Mouse (Mus musculus) MEL-GATA-1-ER (cell line): ENCODE data around the gene Arl2bp.
A peak's percentile ranks its signal among the peaks of the same experiment; 100 is the strongest.

Experiments used
- DNase-seq: peaks from one replicate; pipeline ENCODE4 v3.0.0-alpha.2; 2012; ENCODE audit warnings: low read depth; ENCODE audit errors: extremely low read depth

Arl2bp gene

DNA sequence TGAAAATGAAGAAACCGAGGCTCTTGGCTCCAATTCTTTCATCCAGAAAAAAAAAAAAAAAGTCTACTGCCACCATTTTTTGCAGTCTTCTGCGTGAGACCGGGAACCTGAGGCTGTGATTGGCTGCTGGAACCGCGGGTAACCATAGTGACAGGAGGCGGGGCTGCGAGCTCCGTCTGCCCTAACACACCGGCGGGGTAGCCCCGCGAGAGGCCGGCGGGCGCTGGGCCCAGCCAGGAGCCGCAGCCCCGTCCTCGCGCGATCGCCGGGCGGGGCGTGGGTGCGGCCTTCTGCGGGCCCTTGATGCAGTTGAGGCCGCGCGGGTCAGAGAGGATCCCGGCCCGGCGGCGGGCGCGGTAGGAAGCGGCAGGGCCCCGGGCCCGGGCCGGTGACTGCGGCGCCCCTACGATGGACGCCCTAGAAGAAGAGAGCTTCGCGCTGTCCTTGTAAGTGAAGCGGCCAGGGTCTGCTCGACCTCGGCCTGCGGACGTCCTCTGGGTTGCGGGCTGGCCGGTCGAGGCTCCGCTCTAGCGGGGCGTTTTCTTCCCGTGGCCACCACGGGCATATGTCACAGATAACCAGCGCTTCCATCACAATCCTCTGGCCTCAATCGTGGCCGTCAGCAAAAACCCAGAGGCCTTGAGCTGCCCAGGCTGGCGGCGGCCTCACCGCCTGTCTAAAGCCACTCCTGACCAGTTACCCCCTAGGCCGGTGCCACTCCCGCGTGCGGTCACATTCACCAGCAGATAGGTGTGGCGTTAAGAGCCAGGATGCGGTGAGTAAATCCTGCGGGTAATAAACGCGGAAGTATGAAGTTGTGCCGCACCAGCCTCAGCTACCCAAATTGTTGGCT lies at the start of gene Arl2bp:
TSS of gene Arl2bp (plus strand) at position 145 of the 853 bp plus-strand sequence.
- DNase-seq = peak; percentile 83

DNA sequence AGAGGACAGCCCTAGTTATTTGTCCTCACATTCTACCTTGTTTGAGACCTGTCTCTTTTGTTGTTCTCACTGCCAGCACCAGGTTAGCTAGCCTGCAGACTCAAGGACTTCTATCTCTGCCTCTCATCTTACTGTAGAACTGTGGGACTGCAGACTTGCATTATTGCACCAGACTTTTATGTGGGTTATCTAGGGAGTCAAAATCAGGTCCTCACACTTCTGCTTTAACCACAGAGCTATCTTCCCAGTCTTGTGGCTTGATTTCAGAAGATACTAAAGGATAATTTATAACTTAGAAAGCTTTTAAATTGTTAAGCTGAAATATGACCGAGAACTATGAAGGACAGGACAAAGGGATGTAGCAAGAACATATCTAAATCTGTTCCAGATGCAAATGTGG lies 41.5 kb upstream of the Arl2bp start:
- DNase-seq = no peak

DNA sequence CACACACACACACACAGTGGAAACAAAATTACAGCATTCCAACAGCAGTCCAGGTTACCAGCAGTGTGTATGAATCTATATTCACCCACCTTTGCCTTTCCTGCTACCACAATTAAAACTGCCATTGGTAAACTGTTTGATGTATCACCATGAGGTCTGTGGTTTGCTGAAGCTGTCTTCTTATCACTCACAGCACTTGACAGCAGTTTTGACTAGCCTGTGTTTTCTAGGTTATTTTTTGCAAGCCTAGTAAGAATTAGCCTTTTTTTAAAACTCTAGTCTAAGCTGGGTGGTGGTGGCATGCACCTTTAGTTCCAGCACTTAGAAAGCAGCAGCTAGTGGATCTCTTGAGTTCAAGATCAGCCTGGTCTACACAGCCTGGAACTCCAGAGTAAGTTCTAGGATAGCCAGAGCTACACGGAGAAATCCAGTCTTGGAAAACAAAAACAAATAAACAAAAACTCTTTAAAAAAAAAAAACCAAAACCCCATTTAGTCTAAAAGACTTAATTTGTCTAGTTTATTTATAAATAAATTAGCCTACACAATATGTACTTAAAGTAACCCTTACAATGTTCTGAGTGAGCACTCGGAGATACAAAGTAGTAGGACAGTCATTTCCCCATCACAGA lies 32.7 kb upstream of the Arl2bp start:
- peak; percentile 60 for DNase-seq

DNA sequence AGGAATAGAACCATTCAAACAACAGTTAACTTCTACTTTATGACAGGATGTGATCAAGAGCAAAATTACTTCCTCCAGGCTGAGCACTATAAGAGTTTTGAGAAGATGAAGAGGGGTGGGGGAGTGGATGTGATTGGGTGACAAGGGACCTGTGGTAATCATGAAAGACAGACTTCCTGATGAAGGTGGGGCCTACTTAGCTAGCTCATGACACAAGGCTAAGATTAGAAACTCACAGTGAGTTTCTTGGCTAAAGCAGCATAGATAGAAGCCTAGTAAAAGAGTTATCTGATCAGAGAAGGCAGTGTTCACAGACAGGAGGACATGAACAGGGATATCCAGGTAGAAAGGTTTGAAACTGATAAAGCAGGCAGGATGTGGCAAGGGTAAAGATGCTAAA lies 32.2 kb upstream of the Arl2bp start:
- peak; percentile 98 for DNase-seq

DNA sequence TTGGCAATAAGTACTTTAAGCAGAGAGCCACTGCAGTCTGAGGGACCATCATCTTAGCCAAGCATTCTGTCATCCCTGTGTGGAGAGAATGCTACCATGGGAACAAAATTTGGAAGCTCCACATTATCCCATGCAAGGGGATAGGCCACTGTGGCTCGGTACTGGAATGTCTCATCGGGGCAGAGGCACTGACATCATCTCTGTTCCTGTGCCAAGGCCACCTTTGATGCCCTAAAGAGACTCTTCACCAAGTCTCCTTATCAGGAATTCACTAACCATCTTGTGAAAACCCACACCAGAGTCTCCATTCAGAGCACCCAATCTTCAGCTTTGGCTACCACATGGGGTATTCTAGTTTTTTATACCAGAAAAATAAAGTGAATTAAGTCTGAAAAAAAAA lies 25.2 kb upstream of the Arl2bp start:
- no peak for DNase-seq

DNA sequence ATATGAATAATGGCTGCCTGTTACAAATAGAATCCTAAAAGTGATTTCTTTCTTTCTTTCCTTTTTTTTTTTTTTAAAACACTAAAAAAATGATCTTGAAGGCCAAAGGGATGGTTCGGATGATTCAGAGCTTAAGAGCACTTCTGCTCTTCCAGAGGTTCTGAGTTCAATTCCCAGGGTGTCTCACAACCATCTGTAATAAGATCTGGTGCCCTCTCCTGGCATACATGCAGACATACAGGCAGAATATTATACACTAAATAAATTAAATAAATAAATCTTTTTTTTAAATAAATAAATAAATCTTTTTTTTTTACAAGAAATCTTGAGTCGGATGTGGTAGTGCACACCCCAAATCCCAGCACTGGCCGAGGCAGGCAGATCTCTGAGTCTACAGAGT lies 24.5 kb upstream of the Arl2bp start:
- DNase-seq = no peak

DNA sequence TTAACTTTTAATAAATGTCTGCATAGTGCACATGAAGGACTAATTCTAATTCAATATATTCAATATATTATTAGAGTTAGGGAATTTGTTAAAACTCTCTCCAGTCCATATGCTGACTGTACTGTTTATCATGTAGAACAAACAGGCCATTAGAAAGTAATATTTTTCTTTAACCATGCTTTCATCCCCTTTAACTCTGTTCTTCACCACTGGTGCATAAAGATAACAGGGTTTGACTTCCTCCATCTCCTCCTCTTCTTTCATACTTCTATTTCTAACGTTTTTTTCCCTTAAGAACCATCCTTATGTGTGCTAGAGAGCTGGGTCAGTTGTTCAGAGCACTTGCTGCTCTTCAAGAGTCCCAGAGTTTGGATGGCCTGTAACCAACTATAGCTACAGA lies 21.2 kb upstream of the Arl2bp start:
- peak; percentile 56 for DNase-seq

DNA sequence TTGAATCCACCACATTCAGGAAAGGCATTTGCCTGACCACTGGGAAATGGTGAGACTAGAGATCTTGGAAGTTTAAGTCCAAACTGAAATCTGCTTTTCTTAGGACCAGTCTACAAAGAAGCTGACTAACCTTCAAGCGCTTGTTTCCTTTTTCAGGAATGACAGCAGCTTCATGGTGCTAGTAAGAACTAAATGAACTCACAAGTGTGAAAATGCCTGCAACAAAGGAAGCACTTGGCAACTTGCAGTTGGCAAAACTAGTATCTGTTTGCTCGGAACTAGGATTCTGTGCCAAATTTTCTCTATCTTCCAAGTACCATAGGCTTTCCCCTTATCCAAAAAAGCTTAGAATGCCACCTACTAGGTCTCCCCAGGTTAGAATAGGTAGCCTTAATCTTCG lies 20.2 kb upstream of the Arl2bp start:
- no peak for DNase-seq

DNA sequence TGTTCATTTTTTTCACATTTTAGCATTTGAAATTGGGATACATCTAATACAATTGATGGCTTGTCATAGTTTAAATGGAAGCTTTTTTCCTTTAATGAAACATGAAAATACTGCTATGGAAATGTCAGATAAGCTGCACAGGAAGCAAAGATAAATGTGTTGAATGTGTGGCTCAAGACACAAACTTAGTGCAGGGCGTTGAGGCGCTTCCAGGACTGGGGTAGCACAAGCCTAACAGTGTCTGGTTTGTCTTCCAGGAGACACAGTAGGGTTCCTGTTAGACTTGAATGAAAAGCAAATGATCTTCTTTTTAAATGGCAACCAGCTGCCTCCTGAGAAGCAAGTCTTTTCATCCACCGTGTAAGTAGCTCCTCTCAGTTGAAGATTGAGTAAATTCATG lies 16.9 kb upstream of the Arl2bp start:
- no peak for DNase-seq

DNA sequence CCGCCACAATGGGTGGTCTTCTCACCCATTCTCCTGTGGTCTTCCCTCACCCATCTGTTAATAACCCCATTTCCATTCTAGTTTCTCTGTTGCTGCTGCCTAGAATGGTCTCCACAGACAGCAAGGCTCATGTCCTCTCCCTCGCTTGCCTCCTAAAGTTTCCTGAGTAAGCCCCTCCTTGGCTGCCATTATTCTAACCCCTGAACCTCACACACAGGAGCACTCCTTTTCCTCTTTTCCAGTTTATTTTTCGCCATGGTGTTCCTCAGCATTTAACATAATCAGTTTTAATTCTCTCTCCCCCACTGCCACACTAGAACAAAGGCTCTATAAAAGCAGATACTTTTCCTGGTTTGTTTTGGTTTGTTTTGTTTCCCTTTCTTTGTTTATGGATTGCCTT lies 13.4 kb upstream of the Arl2bp start:
- no peak for DNase-seq

DNA sequence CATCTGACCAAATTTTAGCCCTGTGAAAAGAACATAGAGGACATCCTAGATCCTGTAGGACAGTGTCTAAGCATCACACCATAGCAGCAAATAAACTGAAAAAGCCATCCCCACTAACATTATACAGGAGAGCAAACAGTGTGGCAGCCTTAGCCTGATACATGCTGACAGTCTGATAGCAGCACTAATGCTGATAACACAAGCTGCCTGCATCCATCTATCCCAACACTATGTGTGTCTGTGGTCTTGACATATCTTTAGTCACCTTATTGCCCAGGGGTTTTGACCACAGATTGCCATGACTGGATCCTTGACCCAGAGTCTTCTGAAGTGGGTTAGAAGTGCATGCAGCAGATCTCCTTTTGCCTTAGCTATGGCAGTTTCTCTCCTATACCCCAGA lies 11.4 kb upstream of the Arl2bp start:
- no peak for DNase-seq

DNA sequence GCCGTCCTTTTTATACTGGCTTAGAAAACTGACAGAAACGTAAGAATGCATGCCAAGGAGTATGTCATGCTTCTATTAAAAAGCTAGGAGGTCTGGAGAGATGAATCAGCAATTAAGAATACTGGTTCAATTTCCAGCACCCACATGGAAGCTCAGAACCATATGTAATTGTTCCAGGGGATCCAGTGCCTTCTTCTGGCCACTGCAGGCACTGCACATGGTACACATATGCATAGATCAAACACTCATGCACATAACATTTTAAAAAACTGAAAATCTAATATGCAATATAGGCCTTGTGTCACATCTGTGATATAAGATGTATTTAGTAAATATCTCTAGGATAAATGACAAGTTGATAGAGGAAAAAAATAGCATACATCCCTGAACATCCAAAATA lies 8.4 kb upstream of the Arl2bp start:
- DNase-seq = no peak

DNA sequence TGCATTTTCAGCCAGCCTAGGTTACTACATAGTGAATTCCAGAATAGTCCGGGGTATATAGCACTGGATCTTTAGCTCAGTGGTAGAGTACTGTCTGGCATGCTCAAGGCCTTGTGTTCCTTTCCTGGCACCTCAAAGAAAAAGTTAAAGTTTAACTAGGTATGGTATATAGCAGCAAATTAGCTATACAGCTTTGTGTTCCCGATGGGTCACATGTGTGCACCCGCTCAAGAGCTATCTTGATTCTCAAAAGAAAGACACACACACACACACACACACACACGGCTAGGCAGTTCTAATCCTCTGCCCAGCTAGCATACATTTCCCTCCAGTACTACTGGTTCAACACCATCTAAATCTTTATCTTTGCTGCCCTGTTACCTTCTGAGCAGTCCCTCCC lies 6.0 kb upstream of the Arl2bp start:
- DNase-seq = no peak

DNA sequence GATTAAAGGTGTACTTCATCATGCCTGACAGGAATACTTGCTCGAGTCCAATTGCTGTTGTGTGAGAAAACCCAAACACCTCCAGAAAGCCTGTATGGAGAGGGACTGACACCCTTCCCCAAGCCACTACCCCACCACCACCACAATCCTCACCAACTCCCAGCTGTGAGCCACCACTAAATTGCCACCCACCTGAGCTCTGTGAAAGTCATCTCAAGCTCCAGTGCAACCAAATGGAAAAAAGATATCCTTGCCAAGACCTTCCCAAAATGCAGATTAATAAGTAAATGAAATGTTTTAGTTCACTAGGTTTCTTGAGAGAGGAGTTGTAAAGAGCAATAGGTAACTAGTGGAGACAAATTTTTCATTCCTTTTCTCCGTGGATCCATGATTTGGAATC lies 1.7 kb upstream of the Arl2bp start:
- no peak for DNase-seq

DNA sequence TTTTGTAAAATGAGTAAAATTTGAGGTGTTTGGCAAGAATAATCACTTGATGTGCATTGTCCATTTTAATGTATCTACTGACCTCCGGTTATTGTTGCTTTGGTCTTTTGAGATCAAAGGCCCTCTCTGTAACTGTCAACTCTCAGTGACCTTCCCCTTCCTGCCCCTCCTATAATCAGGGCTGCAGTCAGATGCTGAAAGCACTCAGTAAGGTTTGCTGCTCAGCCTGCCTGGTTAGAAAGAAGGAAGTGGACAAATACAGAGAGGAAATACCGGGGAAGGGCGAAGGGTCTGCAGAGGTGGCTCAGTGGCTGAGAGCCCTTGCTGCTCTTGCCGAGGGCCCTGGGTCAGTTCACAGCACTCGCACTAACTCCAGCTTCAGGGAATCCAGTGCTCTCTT lies 8.0 kb downstream of the Arl2bp start:
- DNase-seq = no peak

DNA sequence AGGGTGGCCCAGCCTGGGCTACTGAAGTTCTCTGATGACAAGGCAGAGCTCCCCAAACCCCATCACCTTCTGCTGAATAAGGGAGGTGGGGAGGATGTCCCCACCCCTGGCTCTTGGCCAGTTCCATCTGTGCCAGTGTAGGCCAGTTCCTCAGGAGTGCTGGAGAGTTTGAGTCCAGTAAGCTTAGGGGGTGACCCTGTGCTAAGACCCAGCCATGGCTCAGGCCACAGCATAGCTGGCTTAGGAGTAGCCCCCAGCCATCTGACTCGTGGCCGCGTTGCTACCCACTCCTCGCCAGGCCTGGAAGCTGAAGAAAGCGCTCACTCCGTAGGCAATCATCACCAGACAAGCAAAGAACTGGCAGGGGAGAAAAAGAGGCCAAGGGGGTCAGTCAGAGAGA lies 9.5 kb downstream of the Arl2bp start:
- DNase-seq = no peak

DNA sequence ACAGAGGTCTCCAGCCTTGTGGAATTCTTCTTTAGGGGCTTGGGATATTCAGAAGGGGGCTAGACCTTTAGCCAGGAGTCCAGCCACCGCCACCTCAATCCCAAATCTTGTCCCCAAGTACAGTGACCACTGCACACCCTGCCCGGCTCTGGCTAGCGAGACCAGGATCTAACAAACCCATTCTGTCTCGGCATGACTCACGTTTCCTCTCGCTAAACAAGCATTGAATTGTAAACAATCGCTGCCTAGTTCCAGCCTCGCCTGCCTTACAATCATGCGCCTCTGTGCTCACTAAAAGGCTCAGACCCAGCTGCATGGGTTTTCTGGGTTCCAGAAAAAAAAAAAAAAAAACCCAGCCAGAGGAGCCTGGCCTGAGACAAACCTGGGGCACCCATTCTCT lies 12.2 kb downstream of the Arl2bp start:
- no peak for DNase-seq

DNA sequence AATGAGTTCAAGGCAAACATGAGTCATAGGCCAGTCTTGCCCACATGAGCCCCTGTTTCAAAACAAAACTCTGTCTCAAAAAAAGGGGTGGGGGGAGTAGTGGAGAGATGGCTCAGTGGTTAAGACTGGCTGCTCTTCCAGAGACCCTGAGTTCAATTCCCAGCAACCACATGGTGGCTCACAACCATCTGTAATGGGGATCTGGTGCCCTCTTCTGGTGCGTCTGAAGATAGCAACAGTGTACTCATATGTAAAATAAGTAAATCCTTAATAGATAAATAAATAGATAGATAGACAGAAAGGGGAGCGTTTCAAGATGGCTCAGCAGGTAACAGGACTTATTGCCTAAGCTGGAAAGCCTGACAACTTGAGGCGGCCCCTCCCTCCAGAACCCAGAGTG lies 14.0 kb downstream of the Arl2bp start:
- DNase-seq = no peak

DNA sequence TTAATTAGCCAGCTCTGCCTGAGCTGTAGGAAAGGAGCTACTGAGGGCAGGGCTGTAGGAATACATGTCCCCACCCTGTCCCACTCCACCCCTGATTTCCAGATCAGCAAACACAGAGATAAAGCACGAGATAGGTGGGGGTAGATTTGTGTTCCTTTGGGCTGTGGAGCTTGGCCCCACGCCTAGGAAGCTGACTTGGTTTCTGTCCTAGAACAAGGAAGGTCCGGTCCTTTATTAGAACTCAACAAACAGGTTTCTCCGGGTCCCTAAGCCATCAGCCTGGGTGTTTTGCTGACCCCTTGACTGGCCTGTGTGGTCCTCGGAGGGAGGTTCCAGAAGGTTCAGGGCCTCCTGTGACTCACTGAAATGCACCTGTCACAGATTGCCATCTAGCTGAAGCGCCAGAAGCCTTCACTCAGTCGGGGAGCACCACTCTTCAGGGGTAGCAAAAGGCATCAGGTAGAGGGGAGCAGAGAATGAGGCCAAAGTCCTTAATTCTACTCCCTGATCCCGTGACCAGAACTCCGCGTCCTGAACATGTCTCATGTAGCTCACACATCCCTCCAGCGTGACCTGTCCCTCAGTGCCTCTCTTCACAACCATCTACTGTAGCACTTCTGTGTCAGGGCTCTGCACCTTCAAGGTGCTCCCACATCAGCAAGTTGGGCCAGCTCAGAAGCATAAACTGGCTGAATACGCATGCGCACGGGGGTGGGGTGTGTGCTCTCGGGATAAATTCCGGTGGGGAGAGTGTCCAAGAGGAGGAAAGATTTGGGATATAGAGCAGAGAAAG lies 16.5 kb downstream of the Arl2bp start:
- DNase-seq = no peak

DNA sequence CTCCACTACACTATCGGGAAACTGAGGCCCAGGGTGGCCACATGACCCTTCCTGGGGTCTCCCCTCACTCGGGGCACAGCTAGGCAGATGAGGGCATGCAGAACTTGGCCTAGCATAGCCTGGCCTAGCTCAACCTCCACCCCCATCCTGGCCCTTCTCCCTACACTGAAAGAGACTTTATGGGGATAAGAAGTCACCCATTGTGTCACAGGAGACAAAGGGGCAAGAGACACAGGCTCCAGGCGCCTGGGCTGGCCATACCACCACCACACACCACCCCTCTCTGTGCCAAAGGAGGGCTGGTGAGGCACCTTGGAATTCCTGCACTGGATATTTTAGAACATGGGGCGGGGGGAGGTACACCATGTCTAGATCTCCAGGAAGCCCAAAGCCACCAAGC lies 17.9 kb downstream of the Arl2bp start:
- DNase-seq = no peak

DNA sequence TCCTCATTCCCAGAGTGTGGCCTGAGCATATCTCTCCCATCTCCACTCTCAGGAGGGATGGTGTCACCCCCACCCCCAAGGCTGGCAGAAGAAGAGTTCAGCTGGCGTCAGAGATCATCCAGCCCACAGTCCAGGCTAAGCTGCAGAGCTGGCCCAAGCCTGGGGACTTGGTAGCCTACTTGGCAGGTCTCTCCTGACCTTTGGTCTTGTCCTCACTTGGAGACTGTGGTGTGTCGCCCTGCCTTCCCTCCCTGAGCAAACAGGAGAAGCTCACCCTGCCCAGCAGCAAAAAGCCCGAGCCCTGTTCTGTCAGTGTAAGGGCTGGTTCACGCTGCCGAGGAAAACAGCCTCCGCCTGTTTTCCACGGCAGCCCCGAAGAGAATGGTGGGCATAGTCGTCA lies 19.6 kb downstream of the Arl2bp start:
- DNase-seq = no peak

DNA sequence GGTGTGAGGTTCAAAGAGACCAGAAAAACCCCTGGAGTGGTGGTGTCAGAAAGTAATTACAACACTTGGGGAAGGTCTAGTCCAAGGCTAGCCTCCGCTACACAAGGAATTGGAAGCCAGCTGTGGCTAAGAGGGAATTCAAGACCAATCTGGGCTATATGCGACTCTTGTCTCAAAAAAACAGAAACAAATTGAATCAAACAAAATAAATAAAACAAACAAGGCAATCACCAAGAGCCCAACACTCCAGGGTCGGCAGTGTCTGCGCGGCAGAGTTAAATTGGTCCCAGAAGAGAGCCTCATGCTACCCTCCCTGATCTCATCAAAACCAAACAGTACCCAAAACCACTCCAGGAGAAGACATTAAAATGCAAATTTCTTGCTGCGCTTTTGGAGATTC lies 28.3 kb downstream of the Arl2bp start:
- no peak for DNase-seq
